Mouse (Mus musculus): ENCODE results near the gene Gm43518. TPM values are rescaled to one million over a fixed set of nuclear protein-coding genes. Genes with fewer than 3 reads are reported as not detected.

The Gm43518 gene
- polyA plus RNA-seq, 1 experiment from 2014 or later, result 0.56 TPM

DNA sequence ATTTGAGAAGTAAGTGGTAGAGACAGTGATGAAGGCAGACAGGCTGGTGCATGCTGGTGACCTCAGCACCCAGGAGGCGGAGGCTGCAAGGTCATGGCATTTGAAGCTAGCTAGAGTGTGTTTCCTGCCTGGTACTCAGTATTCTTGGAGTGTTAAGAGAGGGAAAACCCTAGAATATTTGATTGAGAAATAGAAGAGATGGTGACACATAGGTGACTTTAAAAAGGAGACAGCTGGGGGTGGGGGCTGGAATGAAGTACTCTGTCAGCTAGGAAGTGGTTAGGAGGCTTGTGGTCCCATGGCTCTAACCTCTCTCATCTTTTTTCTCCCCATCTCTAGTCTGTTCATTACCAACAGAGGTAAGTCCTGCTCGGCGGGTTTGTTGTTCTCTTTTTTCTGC is 12.4 kb upstream of the Gm43518 start:
- TF ChIP-seq CTCF (IDR thresholded peaks at IDR 0.05; ENCODE audit: low read depth), result no peak
- TF ChIP-seq EP300 (optimal IDR thresholded peaks at IDR 0.05), result no peak
- Histone ChIP-seq H3K4me2 (replicated peaks; ENCODE audit: low read depth) (no peak overlapping the region), H3K36me3 (ENCODE audit: control insufficient read depth, insufficient read depth, low read length) (peaks cover 12% of the 10 kb centered on the region), H3K27me3 (ENCODE audit: control insufficient read depth, insufficient read depth, low read length) (no peaks in the 10 kb centered on the region), H3K4me3 (ENCODE audit: low read depth, low read length) (no peak overlapping the region), H3K27ac (replicated peaks) (no peak overlapping the region), H3K9ac (ENCODE audit: low read length) (no peak overlapping the region), H3K4me1 (replicated peaks; ENCODE audit: control insufficient read depth, insufficient read depth) (no peaks in the 10 kb centered on the region), H3K9me3 (ENCODE audit: control insufficient read depth, low read length) (no peaks in the 10 kb centered on the region)
- 85% methylated on average over 3 of the region's 3 CpGs for WGBS
- no peak for DNase-seq (ENCODE audit: low spot score)
- ATAC-seq (ENCODE audit: low FRiP score, low TSS enrichment), result no peak

DNA sequence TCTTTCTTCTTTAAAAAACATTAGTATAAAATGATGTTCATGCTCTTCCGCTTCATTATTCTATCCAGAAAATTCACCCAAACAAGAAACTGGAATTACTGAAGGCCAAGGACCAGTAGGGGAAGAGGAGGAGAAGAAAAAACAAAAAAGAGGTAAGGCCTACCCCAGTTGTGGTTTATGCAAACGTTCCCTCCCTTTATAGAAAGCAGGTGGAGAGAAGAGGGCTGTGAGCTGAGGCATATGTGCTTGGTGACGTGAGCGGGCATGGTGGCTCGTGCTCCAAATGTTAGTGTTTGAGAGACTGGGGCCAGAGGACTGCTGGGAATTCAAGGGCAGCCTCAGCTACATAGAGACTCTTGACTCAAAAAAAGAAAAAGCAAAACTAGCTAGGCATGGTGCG is 5.1 kb upstream of the Gm43518 start:
- no peak for TF ChIP-seq CTCF (IDR thresholded peaks at IDR 0.05; ENCODE audit: low read depth)
- TF ChIP-seq EP300 (optimal IDR thresholded peaks at IDR 0.05), result no peak
- Histone ChIP-seq H3K4me1 (replicated peaks; ENCODE audit: control insufficient read depth, insufficient read depth) (no peaks in the 10 kb centered on the region), H3K4me3 (ENCODE audit: low read depth, low read length) (no peak overlapping the region), H3K9ac (ENCODE audit: low read length) (no peak overlapping the region), H3K27me3 (ENCODE audit: control insufficient read depth, insufficient read depth, low read length) (no peaks in the 10 kb centered on the region), H3K27ac (replicated peaks) (no peak overlapping the region), H3K4me2 (replicated peaks; ENCODE audit: low read depth) (no peak overlapping the region), H3K9me3 (ENCODE audit: control insufficient read depth, low read length) (no peaks in the 10 kb centered on the region), H3K36me3 (ENCODE audit: control insufficient read depth, insufficient read depth, low read length) (peaks cover 22% of the 10 kb centered on the region)
- DNase-seq (ENCODE audit: low spot score), result no peak
- 85% methylated on average over 6 of the region's 6 CpGs for WGBS
- ATAC-seq (ENCODE audit: low FRiP score, low TSS enrichment), result no peak

DNA sequence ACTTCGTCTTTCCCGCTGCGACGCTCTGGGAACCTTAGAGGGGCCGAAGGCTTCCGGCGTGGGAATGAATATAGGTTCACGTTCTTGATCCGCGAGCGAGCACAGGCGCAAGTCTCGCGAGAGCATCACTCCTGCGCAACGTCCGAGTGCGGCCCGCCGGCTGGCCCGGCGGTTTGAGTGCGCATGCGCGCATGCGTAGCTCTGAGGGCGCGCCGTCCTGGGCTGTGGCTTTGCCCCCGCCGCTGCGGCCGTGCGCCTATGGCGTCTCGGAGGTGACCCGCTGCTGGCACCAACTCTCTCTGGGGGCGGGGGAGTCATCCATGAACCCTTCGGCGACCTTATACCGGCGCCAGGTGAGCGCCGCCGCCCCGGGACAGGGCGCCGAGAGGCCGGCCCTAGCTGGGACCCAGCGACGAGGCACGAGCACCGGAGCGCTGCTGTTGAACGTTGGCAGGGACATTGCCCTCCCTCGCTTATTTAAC is 3.3 kb downstream of the Gm43518 start, which contains the start of gene Ccdc62:
Gene Ccdc62 (plus strand): TSS at position 172 of the 482 bp plus-strand sequence.
- no peaks in the 10 kb centered on the region for H3K4me1 ChIP-seq (replicated peaks; ENCODE audit: control insufficient read depth, insufficient read depth)
- WGBS, result under 1% methylated on average over 56 of the region's 56 CpGs
- H3K9me3 ChIP-seq (ENCODE audit: control insufficient read depth, low read length), result no peaks in the 10 kb centered on the region
- H3K36me3 ChIP-seq (ENCODE audit: control insufficient read depth, insufficient read depth, low read length), result peaks cover 5% of the 10 kb centered on the region
- peak within 1 kb of the TSS; percentile 88 for H3K27ac ChIP-seq (replicated peaks)
- DNase-seq (ENCODE audit: low spot score) (peak; percentile 95), ATAC-seq (ENCODE audit: low FRiP score, low TSS enrichment) (peak; percentile 97)
- peak within 1 kb of the TSS; percentile 94 for H3K9ac ChIP-seq (ENCODE audit: low read length)
- no peaks in the 10 kb centered on the region for H3K27me3 ChIP-seq (ENCODE audit: control insufficient read depth, insufficient read depth, low read length)
- peak within 1 kb of the TSS; percentile 77 for H3K4me3 ChIP-seq (ENCODE audit: low read depth, low read length)
- peak within 1 kb of the TSS; percentile 80 for H3K4me2 ChIP-seq (replicated peaks; ENCODE audit: low read depth)
- TF ChIP-seq EP300 (optimal IDR thresholded peaks at IDR 0.05), result peak; percentile 89
- no peak for TF ChIP-seq CTCF (IDR thresholded peaks at IDR 0.05; ENCODE audit: low read depth)

GRCm38 (mm10) chr5:123931131-123931530 is 3.9 kb downstream of the Gm43518 start:
- Histone ChIP-seq H3K27ac (replicated peaks) (peak overlapping the region; percentile 88; the same call in 1 of the 2 replicates), H3K4me3 (ENCODE audit: low read depth, low read length) (peak overlapping the region; percentile 77), H3K36me3 (ENCODE audit: control insufficient read depth, insufficient read depth, low read length) (peaks cover 5% of the 10 kb centered on the region), H3K4me1 (replicated peaks; ENCODE audit: control insufficient read depth, insufficient read depth) (no peaks in the 10 kb centered on the region), H3K9me3 (ENCODE audit: control insufficient read depth, low read length) (no peaks in the 10 kb centered on the region), H3K27me3 (ENCODE audit: control insufficient read depth, insufficient read depth, low read length) (no peaks in the 10 kb centered on the region), H3K9ac (ENCODE audit: low read length) (peak overlapping the region; percentile 94), H3K4me2 (replicated peaks; ENCODE audit: low read depth) (peak overlapping the region; percentile 80)
- 41% methylated on average over 13 of the region's 13 CpGs for WGBS
- DNase-seq (ENCODE audit: low spot score) (no peak), ATAC-seq (ENCODE audit: low FRiP score, low TSS enrichment) (no peak)
- no peak for TF ChIP-seq CTCF (IDR thresholded peaks at IDR 0.05; ENCODE audit: low read depth)
- no peak for TF ChIP-seq EP300 (optimal IDR thresholded peaks at IDR 0.05)

GRCm38 (mm10) chr5:123932927-123933326 is 5.7 kb downstream of the Gm43518 start:
- no peak overlapping the region for H3K27ac ChIP-seq (replicated peaks)
- TF ChIP-seq EP300 (optimal IDR thresholded peaks at IDR 0.05) (no peak), CTCF (IDR thresholded peaks at IDR 0.05; ENCODE audit: low read depth) (peak; percentile 43)
- DNase-seq (ENCODE audit: low spot score) (no peak), ATAC-seq (ENCODE audit: low FRiP score, low TSS enrichment) (no peak)
- H3K36me3 ChIP-seq (ENCODE audit: control insufficient read depth, insufficient read depth, low read length), result no peaks in the 10 kb centered on the region
- H3K4me2 ChIP-seq (replicated peaks; ENCODE audit: low read depth), result no peak overlapping the region
- H3K27me3 ChIP-seq (ENCODE audit: control insufficient read depth, insufficient read depth, low read length), result no peaks in the 10 kb centered on the region
- no peak overlapping the region for H3K4me3 ChIP-seq (ENCODE audit: low read depth, low read length)
- no peaks in the 10 kb centered on the region for H3K4me1 ChIP-seq (replicated peaks; ENCODE audit: control insufficient read depth, insufficient read depth)
- no peak overlapping the region for H3K9ac ChIP-seq (ENCODE audit: low read length)
- no peaks in the 10 kb centered on the region for H3K9me3 ChIP-seq (ENCODE audit: control insufficient read depth, low read length)

GRCm38 (mm10) chr5:123933556-123933955 is 6.3 kb downstream of the Gm43518 start:
- H3K9me3 ChIP-seq (ENCODE audit: control insufficient read depth, low read length), result no peaks in the 10 kb centered on the region
- WGBS, result 83% methylated on average over 12 of the region's 12 CpGs
- no peaks in the 10 kb centered on the region for H3K4me1 ChIP-seq (replicated peaks; ENCODE audit: control insufficient read depth, insufficient read depth)
- TF ChIP-seq EP300 (optimal IDR thresholded peaks at IDR 0.05), result no peak
- TF ChIP-seq CTCF (IDR thresholded peaks at IDR 0.05; ENCODE audit: low read depth), result no peak
- no peaks in the 10 kb centered on the region for H3K27me3 ChIP-seq (ENCODE audit: control insufficient read depth, insufficient read depth, low read length)
- no peak overlapping the region for H3K27ac ChIP-seq (replicated peaks)
- H3K4me3 ChIP-seq (ENCODE audit: low read depth, low read length), result no peak overlapping the region
- H3K9ac ChIP-seq (ENCODE audit: low read length), result no peak overlapping the region
- H3K4me2 ChIP-seq (replicated peaks; ENCODE audit: low read depth), result no peak overlapping the region
- H3K36me3 ChIP-seq (ENCODE audit: control insufficient read depth, insufficient read depth, low read length), result no peaks in the 10 kb centered on the region
- ATAC-seq (ENCODE audit: low FRiP score, low TSS enrichment), result no peak
- no peak for DNase-seq (ENCODE audit: low spot score)

All from stomach, postnatal 0 days (tissue).